Mouse (Mus musculus) myocyte (in vitro differentiated cells): ENCODE results near the gene Grm8. TPM values are rescaled to one million over a fixed set of nuclear protein-coding genes. Genes with fewer than 3 reads are reported as not detected.

ENCODE experiments used
- H3K27me3 ChIP-seq: one replicate; pipeline ENCODE4 v1.6.1; 2011; ENCODE audit not compliant: control insufficient read depth, insufficient read depth, insufficient read length
- H3K36me3 ChIP-seq: one replicate; pipeline ENCODE4 v1.6.1; 2011; ENCODE audit not compliant: control insufficient read depth, insufficient read depth
- H3K4me2 ChIP-seq: one replicate; pipeline ENCODE4 v1.6.1; 2011; ENCODE audit warnings: low read depth, control low read depth
- H3K4me3 ChIP-seq: one replicate; pipeline ENCODE4 v1.5.1; 2011; ENCODE audit warnings: mild to moderate bottlenecking, control low read depth, moderate library complexity
- H3K79me2 ChIP-seq: one replicate; pipeline ENCODE4 v1.6.1; 2011; ENCODE audit not compliant: control insufficient read depth, insufficient read depth
- H3ac ChIP-seq: one replicate; pipeline ENCODE4 v1.6.1; 2011; ENCODE audit not compliant: control insufficient read depth, insufficient read length
- CEBPB ChIP-seq: IDR thresholded peaks from 2 replicates; pipeline ENCODE4 v1.6.1; 2011; ENCODE audit warnings: mild to moderate bottlenecking, moderate library complexity; ENCODE audit not compliant: poor library complexity, insufficient read depth, severe bottlenecking
- E2F4 ChIP-seq: IDR thresholded peaks from one replicate; pipeline ENCODE4 v1.6.1; 2011; ENCODE audit warnings: mild to moderate bottlenecking, control low read depth, moderate library complexity; ENCODE audit not compliant: insufficient read depth
- MAX ChIP-seq: IDR thresholded peaks from one replicate; pipeline ENCODE4 v1.6.1; 2011; ENCODE audit warnings: low read depth, mild to moderate bottlenecking, control low read depth
- MYOD1 ChIP-seq, 3 experiments: IDR thresholded peaks; one replicate each; pipeline ENCODE4 v1.6.1; 2011; ENCODE audit warnings: control low read depth in 2 of 3, low read depth in 2 of 3, mild to moderate bottlenecking in 2 of 3, moderate library complexity in 1 of 3; ENCODE audit not compliant: insufficient read length in 2 of 3, control insufficient read depth in 1 of 3
- MYOG ChIP-seq, 3 experiments: IDR thresholded peaks; one replicate each; pipeline ENCODE4 v1.6.1; 2011; ENCODE audit warnings: control low read depth in 2 of 3, low read depth in 2 of 3, mild to moderate bottlenecking in 2 of 3; ENCODE audit not compliant: insufficient read length in 2 of 3, control insufficient read depth in 1 of 3, insufficient read depth in 1 of 3
- POLR2A ChIP-seq: IDR thresholded peaks from one replicate; pipeline ENCODE4 v1.6.1; 2011; ENCODE audit warnings: low read depth, mild to moderate bottlenecking, control low read depth, moderate library complexity; ENCODE audit not compliant: insufficient read length
- POLR2AphosphoS2 ChIP-seq: IDR thresholded peaks from one replicate; pipeline ENCODE4 v1.6.1; 2011; ENCODE audit warnings: low read depth, control low read depth; ENCODE audit not compliant: insufficient read length
- REST ChIP-seq: IDR thresholded peaks from one replicate; pipeline ENCODE4 v1.6.1; 2011; ENCODE audit warnings: mild to moderate bottlenecking, control low read depth, moderate library complexity; ENCODE audit not compliant: insufficient read depth, insufficient read length
- SRF ChIP-seq: IDR thresholded peaks from one replicate; pipeline ENCODE4 v1.6.1; 2011; ENCODE audit warnings: low read depth; ENCODE audit not compliant: control insufficient read depth, insufficient read length
- TCF12 ChIP-seq: IDR thresholded peaks from one replicate; pipeline ENCODE4 v1.6.1; 2011; ENCODE audit warnings: mild to moderate bottlenecking, control low read depth; ENCODE audit not compliant: poor library complexity, insufficient read depth, severe bottlenecking
- TCF3 ChIP-seq: IDR thresholded peaks from one replicate; pipeline ENCODE4 v1.6.1; 2011; ENCODE audit warnings: low read depth, control low read depth; ENCODE audit not compliant: insufficient read length
- USF1 ChIP-seq: IDR thresholded peaks from one replicate; pipeline ENCODE4 v1.6.1; 2011; ENCODE audit warnings: low read depth, mild to moderate bottlenecking, control low read depth, moderate library complexity
- polyA plus RNA-seq: library from polyadenylated mRNA; unstranded; fragments of >200 nt; fragmentation: generic; extraction: Trizol; gene quantifications from one replicate; pipeline ENCODE4 v1.2.1, GENCODE M21; 2012; ENCODE audit warnings: missing spikeins

Gene Grm8
- polyA plus RNA-seq, 1 experiment, result not detected

DNA sequence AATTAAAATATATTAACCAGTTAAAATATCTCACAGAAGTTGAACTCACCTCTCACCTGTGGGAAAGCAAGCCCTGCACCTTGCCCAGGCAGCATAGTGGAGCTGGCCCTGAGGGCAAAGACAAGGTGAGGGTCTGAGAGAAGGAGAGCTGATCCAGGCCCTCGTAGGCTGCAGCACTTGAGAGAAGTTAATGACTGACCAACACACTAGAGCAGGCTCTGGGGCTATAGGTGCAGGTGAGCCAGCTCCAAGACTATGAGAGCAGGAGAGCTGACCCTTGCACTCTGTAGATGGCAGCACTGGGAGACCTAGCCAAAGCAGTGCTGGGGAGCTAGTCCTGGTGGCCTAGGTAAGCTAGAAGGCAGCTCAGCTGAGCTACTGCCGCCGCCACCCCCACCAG, 499.1 kb downstream of the Grm8 start:
- Histone ChIP-seq H3K36me3 (no peaks in the 10 kb centered on the region), H3K4me2 (no peak overlapping the region), H3ac (no peak overlapping the region), H3K79me2 (no peaks in the 10 kb centered on the region), H3K27me3 (no peaks in the 10 kb centered on the region), H3K4me3 (no peak overlapping the region)
- TF ChIP-seq USF1 (no peak), SRF (no peak), E2F4 (no peak), REST (no peak), TCF12 (no peak), POLR2A (no peak), TCF3 (no peak)

DNA sequence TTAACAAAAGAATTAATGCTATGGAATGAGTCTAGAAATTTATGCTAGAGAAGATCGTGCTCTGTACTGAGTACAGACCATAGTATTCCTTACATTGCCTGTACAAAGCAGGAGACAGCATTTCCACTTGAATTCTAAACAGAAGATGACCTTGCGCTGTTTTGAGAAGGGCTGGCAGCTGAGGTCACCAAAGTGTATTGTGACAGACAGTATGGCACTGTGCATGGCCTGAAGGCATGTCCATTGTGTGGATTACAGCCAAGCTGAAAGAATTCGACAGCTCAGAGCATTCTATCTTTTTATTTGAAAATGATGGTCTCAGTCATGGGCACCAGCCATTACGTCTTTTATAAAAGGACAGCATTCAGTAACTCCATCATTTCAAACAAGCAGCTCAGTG, 517.5 kb downstream of the Grm8 start:
- Histone ChIP-seq H3ac (no peak overlapping the region), H3K27me3 (no peaks in the 10 kb centered on the region), H3K4me2 (no peak overlapping the region), H3K79me2 (no peaks in the 10 kb centered on the region), H3K36me3 (no peaks in the 10 kb centered on the region), H3K4me3 (no peak overlapping the region)
- no peak for TF ChIP-seq USF1
- TF ChIP-seq MYOD1 (IDR thresholded peaks at IDR 0.05; ENCODE audit: control insufficient read depth in 1 of 3, insufficient read length in 2 of 3, low read depth in 2 of 3), result no peak
- no peak for TF ChIP-seq TCF3
- TF ChIP-seq CEBPB, result no peak
- TF ChIP-seq POLR2AphosphoS2, result no peak
- TF ChIP-seq E2F4, result no peak
- no peak for TF ChIP-seq TCF12
- TF ChIP-seq MYOG (IDR thresholded peaks at IDR 0.05; ENCODE audit: control insufficient read depth in 1 of 3, insufficient read depth in 1 of 3, insufficient read length in 2 of 3, low read depth in 2 of 3), result no peak
- no peak for TF ChIP-seq MAX
- TF ChIP-seq REST, result no peak
- TF ChIP-seq POLR2A, result no peak
- TF ChIP-seq SRF, result no peak

DNA sequence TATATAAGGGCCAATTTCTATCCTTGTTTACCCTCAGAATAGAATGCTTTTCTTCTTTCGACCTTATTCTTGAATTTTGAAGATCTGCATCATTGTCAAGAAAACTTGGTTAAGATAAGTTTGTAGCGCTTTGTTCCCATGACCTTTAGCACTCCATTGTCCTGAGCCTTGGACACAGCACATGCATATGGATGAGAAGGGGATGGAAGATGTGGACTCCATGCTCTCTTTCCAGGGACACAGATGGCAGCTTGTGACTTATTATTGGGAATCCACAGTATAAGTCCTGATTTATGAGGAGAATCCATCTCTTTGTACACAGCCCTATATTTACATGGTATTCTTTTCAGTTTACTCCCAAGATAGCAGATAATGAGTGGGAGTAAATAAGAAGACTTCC, 554.5 kb downstream of the Grm8 start:
- no peak overlapping the region for H3K4me2 ChIP-seq
- no peaks in the 10 kb centered on the region for H3K79me2 ChIP-seq
- no peak overlapping the region for H3K4me3 ChIP-seq
- H3ac ChIP-seq, result no peak overlapping the region
- no peaks in the 10 kb centered on the region for H3K36me3 ChIP-seq
- H3K27me3 ChIP-seq, result no peaks in the 10 kb centered on the region
- TF ChIP-seq USF1, result no peak
- no peak for TF ChIP-seq POLR2AphosphoS2
- TF ChIP-seq SRF, result no peak
- TF ChIP-seq TCF12, result no peak
- TF ChIP-seq TCF3, result no peak
- TF ChIP-seq POLR2A, result no peak
- no peak for TF ChIP-seq E2F4
- no peak for TF ChIP-seq REST
- TF ChIP-seq MAX, result no peak
- no peak for TF ChIP-seq MYOG (IDR thresholded peaks at IDR 0.05; ENCODE audit: control insufficient read depth in 1 of 3, insufficient read depth in 1 of 3, insufficient read length in 2 of 3, low read depth in 2 of 3)
- no peak for TF ChIP-seq MYOD1 (IDR thresholded peaks at IDR 0.05; ENCODE audit: control insufficient read depth in 1 of 3, insufficient read length in 2 of 3, low read depth in 2 of 3)

GRCm38 (mm10) chr6:27545516-27545915, 589.5 kb downstream of the Grm8 start:
- no peak overlapping the region for H3ac ChIP-seq
- no peaks in the 10 kb centered on the region for H3K36me3 ChIP-seq
- H3K4me2 ChIP-seq, result no peak overlapping the region
- H3K79me2 ChIP-seq, result no peaks in the 10 kb centered on the region
- H3K4me3 ChIP-seq, result no peak overlapping the region
- no peaks in the 10 kb centered on the region for H3K27me3 ChIP-seq
- no peak for TF ChIP-seq TCF12
- TF ChIP-seq SRF, result no peak

GRCm38 (mm10) chr6:27517620-27518019, 617.4 kb downstream of the Grm8 start:
- Histone ChIP-seq H3K4me3 (no peak overlapping the region), H3K4me2 (no peak overlapping the region), H3ac (no peak overlapping the region), H3K79me2 (no peaks in the 10 kb centered on the region), H3K36me3 (no peaks in the 10 kb centered on the region), H3K27me3 (no peaks in the 10 kb centered on the region)
- TF ChIP-seq TCF12 (no peak), TCF3 (no peak), E2F4 (no peak), USF1 (no peak), CEBPB (no peak)

GRCm38 (mm10) chr6:27460998-27461397, 674.0 kb downstream of the Grm8 start:
- Histone ChIP-seq H3K79me2 (no peaks in the 10 kb centered on the region), H3K4me2 (no peak overlapping the region), H3K36me3 (no peaks in the 10 kb centered on the region), H3ac (no peak overlapping the region), H3K27me3 (no peaks in the 10 kb centered on the region), H3K4me3 (no peak overlapping the region)
- TF ChIP-seq CEBPB (no peak), MAX (no peak)
